Mouse (Mus musculus) A20 (cell line): ENCODE results near the gene Cdca8.
A peak's percentile ranks its signal among the peaks of the same experiment; 100 is the strongest.

Experiments used
- DNase-seq: peaks from one replicate; pipeline ENCODE4 v3.0.0-alpha.2; 2011; ENCODE audit warnings: low read depth, low spot score

Cdca8 gene

GRCm38 (mm10) chr4:124953546-124953945 is 14.4 kb upstream of the Cdca8 start:
- no peak for DNase-seq

DNA sequence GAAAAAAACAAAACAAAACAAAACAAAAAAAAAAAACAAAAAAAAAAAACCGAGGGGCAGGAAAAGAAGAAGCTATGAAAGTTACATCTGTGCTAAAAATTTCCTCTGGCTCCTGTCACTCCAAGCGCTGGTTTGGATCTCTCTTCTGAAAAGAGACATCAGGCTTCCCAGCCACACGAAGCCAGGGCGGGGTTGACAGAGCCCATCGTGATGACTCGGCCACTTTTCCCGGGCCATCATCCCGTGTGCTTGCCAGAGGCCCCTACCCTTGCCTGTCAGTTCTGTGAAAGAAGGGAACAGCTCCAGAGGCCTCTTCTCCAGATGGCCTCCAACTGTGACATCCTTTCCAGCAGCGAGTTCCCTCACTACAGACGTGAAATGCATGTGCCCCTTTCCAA is 11.9 kb upstream of the Cdca8 start:
- DNase-seq, result no peak

- DNase-seq, result no peak
These were observed 11.3 kb upstream of the Cdca8 start for GRCm38 (mm10) chr4:124950181-124951035.

GRCm38 (mm10) chr4:124949488-124949887 is 10.4 kb upstream of the Cdca8 start:
- DNase-seq, result no peak

- DNase-seq, result peak; percentile 10
These were observed 5.8 kb upstream of the Cdca8 start for GRCm38 (mm10) chr4:124944961-124945360.

DNA sequence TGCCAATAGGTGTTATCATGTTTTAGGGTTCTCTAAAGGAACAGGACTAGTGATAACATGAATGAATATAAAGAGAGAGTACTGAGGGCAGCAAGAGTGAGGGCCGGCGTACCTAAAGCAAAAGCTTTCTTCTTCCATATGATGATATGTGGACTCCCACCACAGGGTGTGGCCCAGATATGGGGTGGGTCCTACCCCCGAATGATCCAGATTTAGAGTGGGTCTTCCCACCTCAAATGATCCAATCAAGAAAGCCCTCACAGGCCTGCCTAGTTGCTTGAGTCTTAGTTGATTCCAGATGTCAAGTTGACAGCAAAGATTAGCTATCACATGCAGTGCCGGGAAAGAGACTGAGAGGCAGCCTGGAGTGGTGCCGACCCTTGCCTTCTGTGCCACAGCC is 4.7 kb upstream of the Cdca8 start:
- no peak for DNase-seq

- peak; percentile 84 for DNase-seq
These were observed 3.9 kb upstream of the Cdca8 start for GRCm38 (mm10) chr4:124943022-124943421.

DNA sequence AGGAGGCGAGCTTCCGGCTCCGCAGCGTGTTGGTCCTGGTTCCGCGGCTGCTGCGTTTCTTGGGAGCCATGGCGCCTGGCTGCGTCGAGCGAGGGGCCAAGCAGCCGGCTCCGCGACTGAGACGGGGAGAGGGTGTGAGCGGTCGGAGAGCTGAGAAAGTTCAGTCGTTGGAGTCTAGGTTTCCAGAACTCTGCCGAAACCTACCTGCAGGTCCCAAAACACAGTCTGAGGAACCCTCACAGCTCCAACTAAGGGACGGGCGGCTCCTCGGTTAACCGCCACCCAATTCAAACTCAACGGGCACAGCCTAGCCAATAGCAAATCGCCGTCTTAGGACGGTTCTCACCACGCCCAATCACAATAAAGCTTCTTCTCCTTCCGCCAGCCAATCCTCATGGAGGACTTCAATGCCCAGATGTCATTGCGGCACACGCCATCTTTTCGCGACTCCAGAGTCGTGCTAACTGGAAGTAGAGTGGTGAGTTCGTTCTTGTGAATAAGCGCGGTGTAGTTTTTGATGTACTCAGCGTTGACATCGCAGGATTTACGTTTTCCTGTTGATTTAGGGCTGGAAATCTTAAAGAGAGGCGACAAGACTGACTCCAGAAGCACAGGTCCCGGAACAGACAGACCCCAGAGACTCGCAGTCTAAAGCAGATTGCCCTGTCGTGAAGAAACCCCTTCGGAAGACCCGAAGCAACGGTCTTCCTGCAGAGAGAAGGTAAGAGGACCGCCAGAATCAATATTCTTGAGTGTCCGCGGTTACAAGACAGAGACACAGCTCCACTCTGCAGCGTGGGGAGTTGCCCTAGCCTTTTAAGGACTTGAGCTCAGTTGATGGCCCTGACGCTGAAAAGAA is 2.3 kb downstream of the Cdca8 start, which contains the start of gene 9930104L06Rik:
9930104L06Rik (plus strand) TSS at position 436 of the 859 bp plus-strand sequence.
- DNase-seq, result peak; percentile 97

DNA sequence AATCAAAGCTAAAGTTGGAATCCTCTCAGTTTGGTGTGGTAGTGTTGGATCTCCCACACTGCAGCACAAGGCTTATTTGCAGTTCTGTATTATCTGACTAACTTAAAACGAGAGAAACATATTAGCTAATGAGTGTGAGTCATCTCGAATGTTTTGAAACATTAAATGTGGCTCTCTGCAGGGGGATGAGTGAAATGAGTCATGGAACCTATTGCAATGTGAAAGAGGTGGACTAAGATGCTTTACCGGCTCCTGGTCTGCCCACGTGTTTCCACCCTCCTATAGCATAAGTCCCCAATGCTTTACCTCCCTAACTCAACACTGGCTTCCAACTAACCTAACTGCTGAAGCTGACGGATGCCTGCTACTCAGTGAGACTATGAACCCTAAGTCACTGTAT is 11.0 kb downstream of the Cdca8 start:
- DNase-seq, result no peak

DNA sequence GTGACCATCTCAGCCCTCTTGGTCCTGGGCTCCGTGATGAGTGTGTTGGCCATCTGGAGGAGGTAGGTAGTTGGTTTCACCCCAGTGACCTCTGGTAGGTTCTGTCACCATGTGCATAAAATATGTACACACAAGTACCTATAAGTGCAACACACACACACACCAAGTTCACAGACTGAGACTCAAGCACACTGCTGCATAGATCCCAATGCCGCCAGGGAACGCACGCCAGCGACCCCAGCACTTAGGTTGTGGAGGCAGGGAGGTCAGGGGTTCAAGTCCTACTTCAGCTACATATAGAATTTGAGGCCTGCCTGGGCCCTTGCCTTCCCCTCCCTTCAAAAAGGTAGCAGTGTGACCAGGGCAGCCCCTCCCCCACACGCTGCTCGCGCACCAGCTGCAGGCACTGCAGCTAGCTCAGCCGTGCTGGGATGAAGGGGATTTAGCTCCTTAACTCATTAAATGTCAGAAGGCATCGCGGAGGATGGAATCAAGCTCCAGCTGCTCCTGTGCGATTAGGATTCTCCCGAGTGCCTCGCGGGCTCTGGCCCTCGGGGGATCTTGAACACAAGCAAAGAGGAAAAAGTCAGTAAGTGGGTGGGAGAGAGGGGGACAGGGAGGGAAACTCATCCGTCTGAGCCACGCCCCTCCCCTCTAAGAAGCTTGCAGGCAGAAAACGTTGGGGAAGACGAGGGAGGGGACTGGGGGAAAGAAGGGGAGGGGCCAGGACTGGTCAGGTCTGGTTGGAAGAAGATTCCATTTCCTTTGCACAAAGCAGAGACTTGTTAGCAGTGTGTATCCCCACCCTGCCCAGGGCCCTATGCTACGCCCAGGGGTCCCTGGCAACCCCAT is 32.9 kb downstream of the Cdca8 start:
- DNase-seq, result no peak

DNA sequence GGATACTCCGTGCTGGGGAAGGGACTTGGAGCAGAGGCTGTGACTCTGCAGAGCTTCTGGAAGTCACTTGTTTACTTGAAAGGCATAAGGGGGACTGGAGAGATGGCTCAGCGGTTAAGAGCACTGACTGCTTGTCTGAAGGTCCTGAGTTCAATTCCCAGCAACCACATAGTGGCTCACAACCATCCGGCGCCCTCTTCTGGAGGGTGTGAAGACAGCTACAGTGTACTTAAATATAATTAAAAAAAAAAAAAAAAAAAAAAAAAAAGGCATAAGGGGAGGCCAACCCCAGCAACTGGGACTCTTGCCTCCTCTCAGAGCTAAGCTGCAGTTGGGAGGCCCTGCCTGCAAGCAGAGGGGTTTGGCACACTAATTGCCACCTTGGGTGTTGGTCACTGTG is 33.7 kb downstream of the Cdca8 start:
- peak; percentile 48 for DNase-seq

DNA sequence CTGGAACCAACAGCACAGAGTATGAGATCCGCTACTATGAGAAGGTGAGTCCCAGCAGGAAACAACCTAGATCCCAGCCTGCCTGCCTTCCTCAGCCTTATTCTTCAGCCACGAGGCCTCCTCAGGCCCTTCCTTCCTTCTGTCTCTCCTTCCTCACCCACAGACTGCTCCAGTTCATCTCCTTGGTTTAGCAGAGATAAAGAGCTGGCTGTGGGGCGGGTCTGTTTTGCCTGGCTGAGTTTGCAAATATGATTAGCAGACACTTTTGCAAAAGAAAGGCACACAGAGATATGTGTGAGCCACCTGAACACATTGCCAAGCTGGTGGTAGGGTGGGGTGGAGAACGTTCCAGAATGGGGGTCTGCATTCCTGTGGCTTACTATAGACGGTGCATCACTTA is 39.2 kb downstream of the Cdca8 start:
- DNase-seq, result no peak

DNA sequence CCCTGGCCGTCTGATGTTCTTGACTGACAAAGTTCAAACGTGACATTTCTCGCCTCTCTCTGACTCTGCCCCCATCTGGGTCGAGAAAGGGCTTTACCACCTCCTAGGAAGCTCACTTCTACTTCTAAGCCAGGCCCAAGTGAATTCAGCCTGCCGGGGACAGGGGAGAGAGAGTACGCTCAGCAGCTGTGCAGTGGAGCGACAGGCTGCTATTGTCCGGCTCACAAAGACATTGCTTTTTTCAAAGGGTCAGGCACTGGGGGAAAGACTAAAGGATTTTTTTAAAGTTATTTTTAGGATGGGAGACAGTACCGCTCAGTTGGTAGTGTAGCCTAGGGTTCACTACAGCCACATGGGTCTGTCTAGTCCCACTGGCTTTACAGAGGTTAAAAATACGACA is 40.7 kb downstream of the Cdca8 start:
- no peak for DNase-seq

DNA sequence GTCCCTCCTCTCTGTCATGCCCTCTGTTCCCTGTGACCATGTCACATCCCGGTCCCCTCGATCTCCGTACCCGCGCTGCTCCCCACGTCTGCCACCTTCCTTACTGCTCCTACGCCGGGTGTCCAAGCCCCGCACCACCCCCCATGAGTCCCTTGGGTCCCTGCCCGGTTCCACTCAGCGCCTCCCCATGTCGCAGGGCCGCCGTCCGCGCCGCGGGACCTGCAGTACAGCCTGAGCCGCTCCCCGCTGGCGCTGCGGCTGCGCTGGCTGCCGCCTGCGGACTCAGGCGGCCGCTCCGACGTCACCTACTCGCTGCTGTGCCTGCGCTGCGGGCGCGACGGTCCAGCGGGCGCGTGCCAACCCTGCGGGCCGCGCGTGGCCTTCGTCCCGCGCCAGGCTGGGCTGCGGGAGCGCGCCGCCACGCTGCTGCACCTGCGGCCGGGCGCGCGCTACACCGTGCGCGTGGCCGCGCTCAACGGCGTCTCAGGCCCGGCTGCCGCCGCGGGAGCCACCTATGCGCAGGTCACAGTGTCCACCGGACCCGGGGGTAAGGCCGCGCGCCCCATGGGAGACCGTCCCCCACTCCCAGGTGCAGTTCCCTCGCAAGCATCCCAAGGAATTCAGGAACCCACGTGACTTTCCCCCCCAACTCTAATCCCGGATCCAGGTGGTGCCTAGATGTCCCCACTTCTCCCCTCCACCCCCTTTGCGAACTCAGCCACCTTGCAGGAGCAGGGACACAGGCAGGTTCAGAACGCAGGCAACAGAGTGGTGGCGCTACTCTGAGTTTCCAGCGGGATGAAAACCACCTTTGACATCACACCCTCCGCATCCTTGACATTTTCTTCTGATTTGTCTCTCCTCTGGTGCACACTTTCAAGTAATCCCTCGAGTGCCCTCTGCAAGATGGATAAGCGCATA is 44.3 kb downstream of the Cdca8 start:
- DNase-seq, result no peak

- DNase-seq, result no peak
These were observed 45.3 kb downstream of the Cdca8 start for GRCm38 (mm10) chr4:124893769-124894168.

GRCm38 (mm10) chr4:124890831-124891230 is 48.3 kb downstream of the Cdca8 start:
- DNase-seq, result no peak

DNA sequence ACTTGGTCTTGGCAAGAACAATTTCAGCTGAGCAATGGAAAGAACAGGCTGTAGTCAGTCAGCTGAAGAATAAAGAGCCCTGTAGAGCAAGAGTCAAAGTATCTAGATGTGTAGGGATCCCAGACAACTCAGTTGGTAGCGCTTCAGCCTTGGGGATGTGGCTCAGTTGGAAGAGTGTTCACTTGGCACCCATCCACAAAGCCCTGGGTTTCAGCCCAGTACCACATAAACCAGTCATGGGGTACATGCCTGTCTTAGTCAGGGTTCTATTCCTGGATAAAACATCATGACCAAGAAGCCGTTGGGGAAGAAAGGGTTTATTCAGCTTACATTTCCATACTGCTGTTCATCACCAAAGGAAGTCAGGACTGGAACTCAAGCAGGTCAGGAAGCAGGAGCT is 49.2 kb downstream of the Cdca8 start:
- no peak for DNase-seq

GRCm38 (mm10) chr4:124888702-124889101 is 50.4 kb downstream of the Cdca8 start:
- DNase-seq, result no peak

GRCm38 (mm10) chr4:124882151-124882729 is 56.9 kb downstream of the Cdca8 start:
- DNase-seq, result no peak

GRCm38 (mm10) chr4:124881341-124881908 is 57.7 kb downstream of the Cdca8 start:
- no peak for DNase-seq
